27 mouse cellular contexts compared by ENCODE assay signal in genomic region chr14:100642076-100642475, GRCm38 (mm10).
"Had no signal": no experiment of that assay in that cellular context is flagged by ENCODE, and none has a peak within 500 bp of the region (broad histone marks: within the 10 kb centered on the region; RNA-seq: fewer than 3 reads in every experiment).

No protein-coding gene starts in this region.

- H3K9ac ChIP-seq: heart, embryonic 12.5 days; hindbrain, embryonic 12.5 days; hindbrain, embryonic 14.5 days; intestine, embryonic 15.5 days; limb, embryonic 12.5 days; liver, embryonic 12.5 days; liver, embryonic 14.5 days had no signal

- H3K9me3 ChIP-seq: heart, embryonic 10.5 days; heart, embryonic 12.5 days; hindbrain, embryonic 10.5 days; hindbrain, embryonic 12.5 days; intestine, embryonic 15.5 days; limb, embryonic 10.5 days; limb, embryonic 12.5 days; liver, embryonic 12.5 days had no signal

- H3K4me1 ChIP-seq: heart, embryonic 10.5 days; heart, embryonic 12.5 days; hindbrain, embryonic 10.5 days; hindbrain, embryonic 12.5 days; intestine, embryonic 15.5 days; limb, embryonic 10.5 days; limb, embryonic 12.5 days; liver, embryonic 12.5 days had no signal

- H3K27ac ChIP-seq: gastrocnemius, adult 2 months; heart, embryonic 10.5 days; hindbrain, embryonic 10.5 days; hindbrain, embryonic 12.5 days; hindbrain, embryonic 14.5 days; intestine, embryonic 15.5 days; layer of hippocampus, adult 2 months; left cerebral cortex, adult 2 months; limb, embryonic 10.5 days; limb, embryonic 12.5 days; liver, embryonic 12.5 days; liver, embryonic 14.5 days had no signal

- DNase-seq: gastrocnemius, adult 2 months; gastrocnemius, postnatal 10 days; gastrocnemius, postnatal 25 days; heart, adult 18-20 months; heart, postnatal 10 days; heart, postnatal 4 days; kidney, adult 18-20 months; kidney, adult 8-10 months; kidney, postnatal 10 days; kidney, postnatal 25 days; kidney, postnatal 4 days; liver had no signal

- ATAC-seq: hindbrain, embryonic 16.5 days; inflammation-experienced regulatory T-cells, adult 6 months; intestine, embryonic 15.5 days; intestine, postnatal 0 days; liver, embryonic 12.5 days had no signal

- H3K36me3 ChIP-seq: heart, embryonic 10.5 days; heart, embryonic 12.5 days; hindbrain, embryonic 10.5 days; hindbrain, embryonic 12.5 days; intestine, embryonic 15.5 days; limb, embryonic 10.5 days; limb, embryonic 12.5 days; liver, embryonic 12.5 days had no signal

- H3K4me2 ChIP-seq: heart, embryonic 12.5 days; hindbrain, embryonic 12.5 days; hindbrain, embryonic 14.5 days; intestine, embryonic 15.5 days; limb, embryonic 12.5 days; liver, embryonic 12.5 days had no signal

- H3K27me3 ChIP-seq: heart, embryonic 12.5 days; hindbrain, embryonic 12.5 days; intestine, embryonic 15.5 days; limb, embryonic 12.5 days; liver, embryonic 12.5 days had no signal

- H3K4me3 ChIP-seq: gastrocnemius, adult 2 months; heart, embryonic 10.5 days; heart, embryonic 12.5 days; hindbrain, embryonic 10.5 days; hindbrain, embryonic 12.5 days; intestine, embryonic 15.5 days; layer of hippocampus, adult 2 months; left cerebral cortex, adult 2 months; limb, embryonic 10.5 days; limb, embryonic 12.5 days; liver, embryonic 12.5 days had no signal
